In genomic region chr6:139957531-139958241, GRCm38 (mm10) we compare ENCODE assay signal across 14 mouse cellular contexts.
A peak's percentile ranks its signal among the peaks of the same experiment; 100 is the strongest.
DNase-seq lines count a peak whose midpoint lies in the region; ATAC-seq and TF ChIP-seq lines count a peak whose summit lies in the region.
"Had no signal": no experiment of that assay in that cellular context is flagged by ENCODE, and none has a peak within 500 bp of the region (broad histone marks: within the 10 kb centered on the region; RNA-seq: fewer than 3 reads in every experiment).

No protein-coding gene starts in this region.

- TF ChIP-seq CTCF in lung, embryonic 14.5 days (IDR thresholded peaks at IDR 0.05; ENCODE audit: low read depth) = no peak

- H3K4me3 ChIP-seq in lung, embryonic 14.5 days (ENCODE audit: low read depth, low read length) = no peak overlapping the region
- H3K4me3 ChIP-seq: liver, embryonic 13.5 days; midbrain, embryonic 12.5 days had no signal

- H3K4me1 ChIP-seq in lung, embryonic 14.5 days (ENCODE audit: insufficient read depth) = no peaks in the 10 kb centered on the region
- H3K4me1 ChIP-seq: liver, embryonic 13.5 days; midbrain, embryonic 12.5 days had no signal

- no peak overlapping the region for H3K9ac ChIP-seq in lung, embryonic 14.5 days
- H3K9ac ChIP-seq: liver, embryonic 13.5 days; midbrain, embryonic 12.5 days had no signal

- no peak overlapping the region for H3K4me2 ChIP-seq in lung, embryonic 14.5 days
- H3K4me2 ChIP-seq: liver, embryonic 13.5 days; midbrain, embryonic 12.5 days had no signal

- no peaks in the 10 kb centered on the region for H3K36me3 ChIP-seq in lung, embryonic 14.5 days (ENCODE audit: insufficient read depth)
- H3K36me3 ChIP-seq: liver, embryonic 13.5 days; midbrain, embryonic 12.5 days had no signal

- no peaks in the 10 kb centered on the region for H3K27me3 ChIP-seq in lung, embryonic 14.5 days (ENCODE audit: insufficient read depth, low read length)
- H3K27me3 ChIP-seq: CH12.LX; liver, embryonic 13.5 days; midbrain, embryonic 12.5 days had no signal

- WGBS in lung, embryonic 14.5 days = 43% methylated on average over 7 of the region's 7 CpGs

- no peak overlapping the region for H3K27ac ChIP-seq in lung, embryonic 14.5 days (ENCODE audit: low read depth)
- H3K27ac ChIP-seq: kidney, postnatal 0 days; liver, embryonic 13.5 days; midbrain, embryonic 12.5 days had no signal

- no peak for ATAC-seq in lung, embryonic 14.5 days (ENCODE audit: insufficient read depth)
- ATAC-seq: forebrain, embryonic 16.5 days had no signal

- no peaks in the 10 kb centered on the region for H3K9me3 ChIP-seq in lung, embryonic 14.5 days (ENCODE audit: low read depth, low read length)
- H3K9me3 ChIP-seq: midbrain, embryonic 12.5 days had no signal

- peak; percentile 8 to 32 for DNase-seq in cerebellum, postnatal 10 days
- no peak for DNase-seq in cerebellum, postnatal 36 days
- peak; percentile 55 for DNase-seq in kidney, postnatal 14 days
- no peak for DNase-seq in kidney, adult 8-10 months
- DNase-seq in lung, embryonic 14.5 days = peak; percentile 58
- DNase-seq in lung, postnatal 10 days = no peak
- DNase-seq in MN1 (ENCODE audit: low spot score) = peak; percentile 14
- DNase-seq in heart, postnatal 4 days = no peak
- DNase-seq: heart, adult 11 months; liver, embryonic 13.5 days had no signal

Comparison
In these comparisons a context has a peak if more than half of its experiments do, and no peak if none do; other contexts are left out.
1. DNase-seq: peak in cerebellum, postnatal 10 days (2 of 2), kidney, postnatal 14 days (single experiment), lung, embryonic 14.5 days (single experiment) and MN1 (single experiment); none in cerebellum, postnatal 36 days (0 of 2), kidney, adult 8-10 months (0 of 2), lung, postnatal 10 days (single experiment) and heart, postnatal 4 days (single experiment).